Mouse (Mus musculus) CH12.LX (cell line): ENCODE results near the gene Cd83. TPM values are rescaled to one million over a fixed set of nuclear protein-coding genes. Genes with fewer than 3 reads are reported as not detected.

ENCODE experiments used
- DNase-seq: peaks from one replicate; pipeline ENCODE4 v3.0.0-alpha.2; 2013; ENCODE audit errors: extremely low read depth
- H3K27ac ChIP-seq: 2 replicates; pipeline ENCODE4 v1.5.1; 2012; ENCODE audit warnings: low read depth, mild to moderate bottlenecking, control low read depth, moderate library complexity; ENCODE audit not compliant: insufficient read depth
- H3K27me3 ChIP-seq: replicated peaks from 2 replicates; pipeline ENCODE3; 2012; ENCODE audit warnings: inconsistent platforms
- H3K36me3 ChIP-seq, 2 experiments: replicated peaks in 1 of 2; 2 replicates each; pipeline versions ENCODE3 to v1.6.1; 2012; ENCODE audit warnings: inconsistent platforms in 1 of 2, low read length in 1 of 2, mild to moderate bottlenecking in 1 of 2, mixed read lengths in 1 of 2, moderate library complexity in 1 of 2; ENCODE audit not compliant: control insufficient read depth in 1 of 2, insufficient read depth in 1 of 2
- H3K4me1 ChIP-seq, 2 experiments: 2 replicates each; pipeline ENCODE4 v1.6.1; 2012; ENCODE audit warnings: inconsistent platforms in 1 of 2, moderate library complexity in 1 of 2; ENCODE audit not compliant: insufficient read depth in 2 of 2, control insufficient read depth in 1 of 2
- H3K4me2 ChIP-seq: 2 replicates; pipeline ENCODE4 v1.6.1; 2012; ENCODE audit warnings: low read depth, mild to moderate bottlenecking, control low read depth; ENCODE audit not compliant: poor library complexity, insufficient read depth, severe bottlenecking
- H3K4me3 ChIP-seq, 3 experiments: fragments of 150-350 bp in 1 of 3; sonication (generic) in 1 of 3; replicated peaks in 1 of 3; 2 replicates each; pipeline versions ENCODE3 to v1.5.1; 2011 to 2012; ENCODE audit warnings: low read depth in 2 of 3, low read length in 2 of 3, mild to moderate bottlenecking in 2 of 3, moderate library complexity in 2 of 3, control low read depth in 1 of 3, improper control_type of control experiment in 1 of 3, inconsistent platforms in 1 of 3, mixed read lengths in 1 of 3; ENCODE audit not compliant: poor library complexity in 1 of 3
- H3K79me2 ChIP-seq: replicated peaks from 2 replicates; pipeline ENCODE4 v1.6.1; 2012; ENCODE audit warnings: mild to moderate bottlenecking, moderate library complexity; ENCODE audit not compliant: control insufficient read depth, poor library complexity, insufficient read depth, severe bottlenecking; ENCODE audit errors: extremely low read depth
- H3K9ac ChIP-seq: 2 replicates; pipeline ENCODE4 v1.6.1; 2012; ENCODE audit warnings: low read depth, mild to moderate bottlenecking, control low read depth, moderate library complexity; ENCODE audit not compliant: insufficient read depth
- H3K9me3 ChIP-seq: replicated peaks from 2 replicates; pipeline ENCODE3; 2012; ENCODE audit warnings: low read length, inconsistent platforms, mixed read lengths
- BHLHE40 ChIP-seq: IDR thresholded peaks from 2 replicates; pipeline ENCODE4 v1.6.1; 2011; ENCODE audit warnings: mild to moderate bottlenecking, low read depth, low read length, improper control_type of control experiment
- CTCF ChIP-seq, 2 experiments: IDR thresholded peaks in 1 of 2; conservative IDR thresholded peaks in 1 of 2; 2 replicates each; pipeline ENCODE4 v1.5.1; 2011 to 2012; ENCODE audit warnings: low read depth in 2 of 2, low read length in 2 of 2, improper control_type of control experiment in 1 of 2, inconsistent platforms in 1 of 2, mild to moderate bottlenecking in 1 of 2, moderate library complexity in 1 of 2
- EP300 ChIP-seq: IDR thresholded peaks from 2 replicates; pipeline ENCODE4 v1.6.1; 2011; ENCODE audit warnings: low read length, improper control_type of control experiment
- ETS1 ChIP-seq: conservative IDR thresholded peaks from 2 replicates; pipeline ENCODE4 v1.6.1; 2012; ENCODE audit warnings: low read depth, mild to moderate bottlenecking, inconsistent platforms, low read length, improper control_type of control experiment, moderate library complexity
- GABPA ChIP-seq: IDR thresholded peaks from 2 replicates; pipeline ENCODE4 v1.6.1; 2012; ENCODE audit warnings: low read depth, low read length, improper control_type of control experiment, inconsistent platforms; ENCODE audit not compliant: insufficient replicate concordance
- IRF4 ChIP-seq: IDR thresholded peaks from 2 replicates; pipeline ENCODE4 v1.6.1; 2014; ENCODE audit warnings: low read depth, mild to moderate bottlenecking, inconsistent platforms, low read length, improper control_type of control experiment
- JUN ChIP-seq: IDR thresholded peaks from 2 replicates; pipeline ENCODE4 v1.6.1; 2011; ENCODE audit warnings: low read depth, mild to moderate bottlenecking, low read length, improper control_type of control experiment, moderate library complexity; ENCODE audit not compliant: insufficient read depth
- JUND ChIP-seq: conservative IDR thresholded peaks from 2 replicates; pipeline ENCODE4 v1.6.1; 2011; ENCODE audit warnings: low read depth, low read length, improper control_type of control experiment
- MAFK ChIP-seq: IDR thresholded peaks from 2 replicates; pipeline ENCODE4 v1.6.1; 2011; ENCODE audit warnings: low read length, improper control_type of control experiment; ENCODE audit not compliant: insufficient replicate concordance
- MAX ChIP-seq: IDR thresholded peaks from 2 replicates; pipeline ENCODE4 v1.6.1; 2011; ENCODE audit warnings: low read length, improper control_type of control experiment
- MEF2A ChIP-seq: IDR thresholded peaks from 2 replicates; pipeline ENCODE4 v1.6.1; 2014; ENCODE audit warnings: low read depth, mild to moderate bottlenecking, inconsistent platforms, low read length, improper control_type of control experiment, borderline replicate concordance
- MXI1 ChIP-seq: IDR thresholded peaks from 2 replicates; pipeline ENCODE4 v1.6.1; 2011; ENCODE audit warnings: mild to moderate bottlenecking, low read depth, low read length, improper control_type of control experiment
- MYC ChIP-seq: IDR thresholded peaks from 2 replicates; pipeline ENCODE4 v1.6.1; 2011; ENCODE audit warnings: low read depth, mild to moderate bottlenecking, improper control_type of control experiment, low read length
- NELFE ChIP-seq: IDR thresholded peaks from 2 replicates; pipeline ENCODE4 v1.6.1; 2011; ENCODE audit warnings: low read depth, low read length, improper control_type of control experiment
- PAX5 ChIP-seq: IDR thresholded peaks from 2 replicates; pipeline ENCODE4 v1.6.1; 2012; ENCODE audit warnings: low read length, inconsistent platforms, mixed read lengths
- POLR2AphosphoS2 ChIP-seq: IDR thresholded peaks from 2 replicates; pipeline ENCODE4 v1.6.1; 2011; ENCODE audit warnings: low read depth, low read length, improper control_type of control experiment
- SIN3A ChIP-seq: IDR thresholded peaks from 2 replicates; pipeline ENCODE4 v1.6.1; 2012; ENCODE audit warnings: low read length, improper control_type of control experiment, inconsistent platforms
- SMC3 ChIP-seq: IDR thresholded peaks from 2 replicates; pipeline ENCODE4 v1.6.1; 2011; ENCODE audit warnings: low read depth, low read length, improper control_type of control experiment
- TCF12 ChIP-seq: IDR thresholded peaks from 2 replicates; pipeline ENCODE4 v1.6.1; 2014; ENCODE audit warnings: low read depth, mild to moderate bottlenecking, inconsistent platforms, low read length, improper control_type of control experiment
- UBTF ChIP-seq: IDR thresholded peaks from 2 replicates; pipeline ENCODE4 v1.6.1; 2012; ENCODE audit warnings: low read depth, mild to moderate bottlenecking, inconsistent platforms, low read length, improper control_type of control experiment, moderate library complexity
- USF1 ChIP-seq: IDR thresholded peaks from 2 replicates; pipeline ENCODE4 v1.6.1; 2014; ENCODE audit warnings: low read depth, mild to moderate bottlenecking, inconsistent platforms, low read length, improper control_type of control experiment
- USF2 ChIP-seq: conservative IDR thresholded peaks from 2 replicates; pipeline ENCODE4 v1.6.1; 2011; ENCODE audit warnings: low read depth, low read length, improper control_type of control experiment
- ZC3H11A ChIP-seq: IDR thresholded peaks from 2 replicates; pipeline ENCODE4 v1.6.1; 2012; ENCODE audit warnings: low read depth, mild to moderate bottlenecking, inconsistent platforms, low read length, improper control_type of control experiment
- ZNF384 ChIP-seq: IDR thresholded peaks from 2 replicates; pipeline ENCODE4 v1.6.1; 2012; ENCODE audit warnings: low read depth, low read length, improper control_type of control experiment, inconsistent platforms
- dilution Hi-C: fragments of 300-500 bp; cut with MboI; formaldehyde crosslinking; loops from 2 replicates; pipeline ENCODE4 v1.14.3; 2020; ENCODE audit warnings: low sequenced_read_pairs; ENCODE audit not compliant: extremely low pct_unique_long_range_greater_than_20kb, extremely low pct_ligation_motif_present
- in situ Hi-C: fragments of 300-500 bp; cut with MboI; formaldehyde crosslinking; loops from 3 replicates; pipeline ENCODE4 v1.14.3; 2019; ENCODE audit warnings: low sequenced_read_pairs, low pct_ligation_motif_present, low pct_unique_long_range_greater_than_20kb, mixed read lengths
- polyA plus RNA-seq: library from polyadenylated mRNA; unstranded; fragments of >175 nt; gene quantifications from 2 replicates; pipeline ENCODE4 v1.2.1, GENCODE M21; 2012; ENCODE audit warnings: low read depth; ENCODE audit not compliant: insufficient read length
- total RNA-seq, 2 experiments: library from RNA; depleted of rRNA; stranded (reverse); fragments of 300-350 nt in 1 of 2; fragments of >200 nt in 1 of 2; gene quantifications; 2 replicates each; pipeline ENCODE4 v1.2.3; 2012 to 2014

Gene Cd83
- total and polyA plus RNA-seq, 3 experiments, result 109 to 298 (median 129) TPM

GRCm38 (mm10) chr13:43755573-43755972 lies 29.0 kb upstream of the Cd83 start:
- H3K4me1 ChIP-seq, result peaks cover 15 to 46% of the 10 kb centered on the region in 2 experiments
- DNase-seq, result no peak
- dilution Hi-C loops, result no loop called here
- no peak overlapping the region for H3K4me2 ChIP-seq
- H3K79me2 ChIP-seq, result no peaks in the 10 kb centered on the region
- peaks cover 9% of the 10 kb centered on the region for H3K9me3 ChIP-seq
- TF ChIP-seq SMC3, result no peak
- TF ChIP-seq MYC, result no peak
- H3K36me3 ChIP-seq, result peaks cover 0 to 2% of the 10 kb centered on the region in 2 experiments
- H3K4me3 ChIP-seq, result no peak overlapping the region
- H3K27me3 ChIP-seq, result no peaks in the 10 kb centered on the region
- no peak overlapping the region for H3K9ac ChIP-seq
- in situ Hi-C loops, result no loop called here
- no peak overlapping the region for H3K27ac ChIP-seq

DNA sequence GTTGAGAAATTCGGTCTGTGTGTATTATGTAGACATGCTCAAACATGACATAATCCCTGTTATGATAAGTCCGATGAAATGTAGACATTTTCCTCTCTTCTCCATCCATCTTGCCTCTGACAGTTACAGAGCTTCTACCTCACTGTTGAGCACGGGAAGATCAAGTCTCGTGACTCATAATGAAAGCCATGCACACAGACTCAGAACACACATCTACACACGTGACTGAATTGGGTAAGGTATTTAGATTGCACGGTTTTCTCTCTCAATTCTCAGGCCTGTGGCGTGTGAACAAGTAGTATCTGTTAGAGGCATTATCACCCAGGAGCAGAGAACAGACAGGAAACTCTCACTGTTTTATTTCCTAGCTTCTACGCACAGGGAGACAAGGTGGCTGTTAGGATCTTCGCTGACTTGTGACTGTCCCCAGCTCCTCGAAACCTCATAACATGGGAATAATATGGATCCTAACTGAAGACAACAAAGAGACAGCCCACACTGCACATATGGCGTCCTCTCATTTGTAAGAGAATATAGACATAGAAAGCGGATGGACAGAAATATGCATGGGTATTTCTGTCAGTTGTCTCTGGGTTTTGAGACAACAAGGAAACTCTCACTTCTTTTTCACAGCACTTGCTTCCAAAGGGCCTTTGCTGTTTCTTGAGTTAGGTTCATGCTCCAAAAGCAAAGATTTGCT lies 23.3 kb upstream of the Cd83 start:
- in situ Hi-C loops, result no loop called here
- DNase-seq, result peak; percentile 58

DNA sequence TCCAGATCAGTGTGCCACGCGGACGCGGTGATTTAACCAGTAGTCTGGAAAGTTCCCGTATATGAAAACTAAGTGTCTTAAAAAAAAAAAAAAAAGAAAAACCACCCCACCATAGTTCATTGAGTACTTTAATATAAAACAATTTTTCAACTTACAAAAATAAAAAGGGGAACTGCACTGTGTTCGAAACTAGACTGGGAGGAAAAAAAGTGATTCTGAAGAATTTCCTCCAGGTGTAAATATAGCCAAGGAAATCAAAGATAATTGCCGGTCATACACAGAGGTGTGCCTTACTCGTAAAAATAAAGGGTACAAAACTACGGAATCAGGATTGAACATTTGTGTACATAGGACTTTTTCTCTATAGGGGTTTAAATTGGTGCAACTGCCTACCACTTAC lies 21.7 kb upstream of the Cd83 start:
- Histone ChIP-seq H3K4me2 (no peak overlapping the region), H3K27ac (no peak overlapping the region), H3K9me3 (peaks cover 7% of the 10 kb centered on the region), H3K79me2 (peaks cover 4% of the 10 kb centered on the region), H3K4me1 (peaks cover 35 to 70% of the 10 kb centered on the region in 2 experiments), H3K27me3 (no peaks in the 10 kb centered on the region), H3K9ac (no peak overlapping the region), H3K4me3 (no peak overlapping the region), H3K36me3 (peaks cover 0 to 7% of the 10 kb centered on the region in 2 experiments)
- no peak for DNase-seq
- in situ Hi-C loops (no loop called here), dilution Hi-C loops (no loop called here)
- TF ChIP-seq NELFE (no peak), BHLHE40 (no peak), POLR2AphosphoS2 (no peak), MEF2A (no peak), TCF12 (no peak), GABPA (no peak), ZNF384 (peak; percentile 42; the same call in 1 of the 2 replicates)

More for the DNA sequence above, 23.3 kb upstream of the Cd83 start:
- Histone ChIP-seq H3K4me1 (peaks cover 34 to 63% of the 10 kb centered on the region in 2 experiments), H3K27me3 (no peaks in the 10 kb centered on the region), H3K9ac (no peak overlapping the region), H3K27ac (no peak overlapping the region), H3K79me2 (peaks cover 2% of the 10 kb centered on the region), H3K9me3 (peaks cover 7% of the 10 kb centered on the region), H3K36me3 (peaks cover 0 to 7% of the 10 kb centered on the region in 2 experiments), H3K4me3 (no peak overlapping the region), H3K4me2 (peak overlapping the region; percentile 38; the same call in 1 of the 2 replicates)
- dilution Hi-C loops, result no loop called here
- TF ChIP-seq TCF12, result 0 out of 2 replicates have a peak, but pooled peaks have one; percentile 18
- TF ChIP-seq JUND, result peak; percentile 95
- TF ChIP-seq PAX5, result no peak
- TF ChIP-seq ETS1, result peak; percentile 81
- TF ChIP-seq MYC, result peak; percentile 72
- peak; percentile 100 for TF ChIP-seq BHLHE40
- TF ChIP-seq MXI1, result 0 out of 2 replicates have a peak, but pooled peaks have one; percentile 51
- TF ChIP-seq USF1, result peak; percentile 62
- no peak for TF ChIP-seq UBTF
- TF ChIP-seq MAFK, result no peak
- no peak for TF ChIP-seq GABPA
- peak; percentile 76 for TF ChIP-seq USF2
- peak; percentile 90 for TF ChIP-seq IRF4
- peak; percentile 87 for TF ChIP-seq MAX
- TF ChIP-seq EP300, result peak; percentile 70
- no peak for TF ChIP-seq CTCF (conservative IDR thresholded peaks at IDR 0.05 in 1 of 2, IDR thresholded peaks at IDR 0.05 in 1 of 2; ENCODE audit: low read depth in 2 of 2, low read length in 2 of 2)
- TF ChIP-seq SIN3A, result 0 out of 2 replicates have a peak, but pooled peaks have one; percentile 25
- TF ChIP-seq JUN, result peak; percentile 82
- no peak for TF ChIP-seq ZC3H11A
